Mouse (Mus musculus) retina, postnatal 7 days (tissue): ENCODE data around the gene Rsf1.
A peak's percentile ranks its signal among the peaks of the same experiment; 100 is the strongest.

Experiments
- DNase-seq: peaks from one replicate; pipeline ENCODE4 v3.0.0-alpha.2; 2012; ENCODE audit warnings: low read depth, low spot score

The Rsf1 gene

GRCm38 (mm10) chr7:97631290-97631689 lies 51.6 kb downstream of the Rsf1 start:
- no peak for DNase-seq

- DNase-seq: no peak
Observed at GRCm38 (mm10) chr7:97632897-97633296, 53.2 kb downstream of the Rsf1 start.

GRCm38 (mm10) chr7:97645060-97645459 lies 65.4 kb downstream of the Rsf1 start:
- DNase-seq: no peak

GRCm38 (mm10) chr7:97647656-97648055 lies 68.0 kb downstream of the Rsf1 start:
- DNase-seq: no peak

- DNase-seq: no peak
Observed at GRCm38 (mm10) chr7:97650729-97651128, 71.0 kb downstream of the Rsf1 start.

- DNase-seq: no peak
Observed at GRCm38 (mm10) chr7:97656144-97656543, 76.5 kb downstream of the Rsf1 start.

- no peak for DNase-seq
Observed at GRCm38 (mm10) chr7:97661634-97662033, 81.9 kb downstream of the Rsf1 start.

GRCm38 (mm10) chr7:97679239-97679638 lies 99.5 kb downstream of the Rsf1 start:
- DNase-seq: no peak

GRCm38 (mm10) chr7:97687831-97688230 lies 108.1 kb downstream of the Rsf1 start:
- no peak for DNase-seq

GRCm38 (mm10) chr7:97695441-97695840 lies 115.8 kb downstream of the Rsf1 start:
- DNase-seq: no peak

- DNase-seq: no peak
Observed at GRCm38 (mm10) chr7:97696133-97696505, 116.4 kb downstream of the Rsf1 start.

GRCm38 (mm10) chr7:97696506-97697254 lies 117.0 kb downstream of the Rsf1 start, which contains the start of gene Clns1a:
Gene Clns1a (plus strand): TSS chr7:97696634.
- peak; percentile 88 for DNase-seq

GRCm38 (mm10) chr7:97700173-97700572 lies 120.5 kb downstream of the Rsf1 start:
- DNase-seq: no peak

GRCm38 (mm10) chr7:97701106-97701505 lies 121.4 kb downstream of the Rsf1 start:
- DNase-seq: no peak

- DNase-seq: no peak
Observed at GRCm38 (mm10) chr7:97707123-97707522, 127.4 kb downstream of the Rsf1 start.

- no peak for DNase-seq
Observed at GRCm38 (mm10) chr7:97707809-97708208, 128.1 kb downstream of the Rsf1 start.

GRCm38 (mm10) chr7:97709204-97709603 lies 129.5 kb downstream of the Rsf1 start:
- no peak for DNase-seq

GRCm38 (mm10) chr7:97714651-97715050 lies 135.0 kb downstream of the Rsf1 start:
- DNase-seq: no peak

- DNase-seq: no peak
Observed at GRCm38 (mm10) chr7:97717326-97717725, 137.6 kb downstream of the Rsf1 start.

GRCm38 (mm10) chr7:97719078-97719477 lies 139.4 kb downstream of the Rsf1 start:
- no peak for DNase-seq

- DNase-seq: no peak
Observed at GRCm38 (mm10) chr7:97720109-97720508, 140.4 kb downstream of the Rsf1 start.

GRCm38 (mm10) chr7:97722278-97722918 lies 142.7 kb downstream of the Rsf1 start:
- no peak for DNase-seq
